Mouse (Mus musculus): ENCODE data around the gene Tnfsf13b. TPM values are rescaled to one million over a fixed set of nuclear protein-coding genes. Genes with fewer than 3 reads are reported as not detected.
A peak's percentile ranks its signal among the peaks of the same experiment; 100 is the strongest.

The Tnfsf13b gene
- polyA plus RNA-seq, 1 experiment from 2014 or later, result 0.61 TPM

GRCm38 (mm10) chr8:9978475-9979230 lies 27.6 kb upstream of the Tnfsf13b start:
- ATAC-seq, result no peak
- H3K4me1 ChIP-seq (ENCODE audit: control insufficient read depth, insufficient read depth, low read depth, low read length), result peaks cover 32% of the 10 kb centered on the region
- no peak overlapping the region for H3K27ac ChIP-seq (ENCODE audit: low read depth, low read length)

DNA sequence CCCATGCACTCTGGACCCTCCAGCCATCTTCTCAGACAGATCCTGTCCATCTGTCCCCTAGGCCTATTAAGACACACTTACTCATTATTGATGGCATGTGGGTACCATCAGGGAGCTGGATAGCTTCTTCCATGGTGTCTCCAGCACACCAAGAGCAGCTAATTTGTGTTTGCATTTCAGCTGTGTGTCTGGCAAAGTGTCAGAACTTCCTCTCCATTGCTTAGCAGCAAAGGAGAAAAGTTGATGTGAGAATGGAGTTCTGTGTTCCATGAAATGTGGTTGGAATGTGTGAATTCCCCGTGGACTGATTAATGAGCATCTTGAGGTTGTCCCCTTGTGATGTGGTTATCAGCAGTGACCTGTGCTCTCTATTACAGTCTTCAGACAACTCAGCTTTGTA lies 26.5 kb upstream of the Tnfsf13b start:
- Histone ChIP-seq H3K4me2 (ENCODE audit: low read length) (no peak overlapping the region), H3K36me3 (ENCODE audit: control insufficient read depth, insufficient read depth, low read length) (no peaks in the 10 kb centered on the region), H3K9me3 (ENCODE audit: control insufficient read depth, low read length) (no peaks in the 10 kb centered on the region), H3K4me3 (ENCODE audit: low read length) (no peak overlapping the region), H3K27me3 (replicated peaks; ENCODE audit: control insufficient read depth, insufficient read depth, low read length) (no peaks in the 10 kb centered on the region), H3K9ac (ENCODE audit: low read depth, low read length) (no peak overlapping the region), H3K4me1 (ENCODE audit: control insufficient read depth, insufficient read depth, low read depth, low read length) (peaks cover 32% of the 10 kb centered on the region), H3K27ac (ENCODE audit: low read depth, low read length) (no peak overlapping the region)
- WGBS, result 67% methylated on average over 1 of the region's 1 CpGs
- no peak for ATAC-seq

More at GRCm38 (mm10) chr8:9978475-9979230, 27.6 kb upstream of the Tnfsf13b start:
- WGBS, result 59% methylated on average over 18 of the region's 18 CpGs
- no peaks in the 10 kb centered on the region for H3K27me3 ChIP-seq (replicated peaks; ENCODE audit: control insufficient read depth, insufficient read depth, low read length)
- H3K9me3 ChIP-seq (ENCODE audit: control insufficient read depth, low read length), result no peaks in the 10 kb centered on the region
- H3K36me3 ChIP-seq (ENCODE audit: control insufficient read depth, insufficient read depth, low read length), result no peaks in the 10 kb centered on the region
- H3K9ac ChIP-seq (ENCODE audit: low read depth, low read length), result peak overlapping the region; percentile 91
- peak overlapping the region; percentile 64 for H3K4me2 ChIP-seq (ENCODE audit: low read length)
- H3K4me3 ChIP-seq (ENCODE audit: low read length), result peak overlapping the region; percentile 93

DNA sequence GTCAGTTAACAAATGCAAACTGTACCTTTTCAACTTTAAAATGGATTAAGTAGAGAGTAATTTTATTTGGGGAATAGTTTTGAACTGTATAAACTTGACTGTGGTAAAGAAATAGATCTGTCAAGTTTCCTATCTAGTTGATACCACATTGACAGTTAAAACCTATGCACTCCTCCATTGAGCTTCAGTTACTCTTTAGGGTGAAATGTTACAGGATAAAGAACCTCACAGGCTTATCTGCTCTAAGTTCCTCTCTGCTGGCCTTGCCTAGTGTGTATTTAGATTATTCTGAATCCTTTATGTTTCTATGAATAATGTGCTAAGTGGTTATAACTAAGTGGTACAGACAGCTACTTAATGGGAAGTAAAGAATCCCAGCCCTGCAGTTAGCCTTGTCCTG lies 26.1 kb upstream of the Tnfsf13b start:
- Histone ChIP-seq H3K4me1 (ENCODE audit: control insufficient read depth, insufficient read depth, low read depth, low read length) (peaks cover 29% of the 10 kb centered on the region), H3K27ac (ENCODE audit: low read depth, low read length) (no peak overlapping the region), H3K27me3 (replicated peaks; ENCODE audit: control insufficient read depth, insufficient read depth, low read length) (no peaks in the 10 kb centered on the region), H3K9me3 (ENCODE audit: control insufficient read depth, low read length) (no peaks in the 10 kb centered on the region), H3K4me3 (ENCODE audit: low read length) (no peak overlapping the region), H3K4me2 (ENCODE audit: low read length) (no peak overlapping the region), H3K36me3 (ENCODE audit: control insufficient read depth, insufficient read depth, low read length) (no peaks in the 10 kb centered on the region), H3K9ac (ENCODE audit: low read depth, low read length) (no peak overlapping the region)
- ATAC-seq, result no peak

DNA sequence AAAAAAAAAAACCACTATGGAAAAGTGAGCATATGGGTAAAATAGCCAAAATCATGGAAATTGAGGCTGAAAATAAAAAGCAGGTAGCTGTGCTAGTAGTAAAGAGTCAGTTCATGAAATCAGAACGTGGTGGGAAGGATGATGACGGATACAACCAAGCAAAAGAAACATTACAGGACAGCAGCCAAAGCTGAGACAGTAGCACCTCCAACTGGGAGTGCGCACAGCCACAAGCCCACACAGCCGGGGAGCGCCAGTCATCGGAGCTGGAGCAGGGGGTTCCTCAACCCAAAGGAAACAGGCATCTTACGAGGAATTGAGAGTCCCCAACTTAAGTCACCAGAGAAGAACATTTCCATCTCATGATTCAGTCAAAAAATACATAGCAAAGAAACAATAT lies 2.2 kb upstream of the Tnfsf13b start:
- H3K36me3 ChIP-seq (ENCODE audit: control insufficient read depth, insufficient read depth, low read length), result no peaks in the 10 kb centered on the region
- 72% methylated on average over 7 of the region's 7 CpGs for WGBS
- H3K9ac ChIP-seq (ENCODE audit: low read depth, low read length), result no peak overlapping the region
- no peak overlapping the region for H3K4me3 ChIP-seq (ENCODE audit: low read length)
- ATAC-seq, result no peak
- no peak overlapping the region for H3K27ac ChIP-seq (ENCODE audit: low read depth, low read length)
- H3K4me1 ChIP-seq (ENCODE audit: control insufficient read depth, insufficient read depth, low read depth, low read length), result peaks cover 7% of the 10 kb centered on the region
- no peaks in the 10 kb centered on the region for H3K9me3 ChIP-seq (ENCODE audit: control insufficient read depth, low read length)
- no peaks in the 10 kb centered on the region for H3K27me3 ChIP-seq (replicated peaks; ENCODE audit: control insufficient read depth, insufficient read depth, low read length)
- no peak overlapping the region for H3K4me2 ChIP-seq (ENCODE audit: low read length)

DNA sequence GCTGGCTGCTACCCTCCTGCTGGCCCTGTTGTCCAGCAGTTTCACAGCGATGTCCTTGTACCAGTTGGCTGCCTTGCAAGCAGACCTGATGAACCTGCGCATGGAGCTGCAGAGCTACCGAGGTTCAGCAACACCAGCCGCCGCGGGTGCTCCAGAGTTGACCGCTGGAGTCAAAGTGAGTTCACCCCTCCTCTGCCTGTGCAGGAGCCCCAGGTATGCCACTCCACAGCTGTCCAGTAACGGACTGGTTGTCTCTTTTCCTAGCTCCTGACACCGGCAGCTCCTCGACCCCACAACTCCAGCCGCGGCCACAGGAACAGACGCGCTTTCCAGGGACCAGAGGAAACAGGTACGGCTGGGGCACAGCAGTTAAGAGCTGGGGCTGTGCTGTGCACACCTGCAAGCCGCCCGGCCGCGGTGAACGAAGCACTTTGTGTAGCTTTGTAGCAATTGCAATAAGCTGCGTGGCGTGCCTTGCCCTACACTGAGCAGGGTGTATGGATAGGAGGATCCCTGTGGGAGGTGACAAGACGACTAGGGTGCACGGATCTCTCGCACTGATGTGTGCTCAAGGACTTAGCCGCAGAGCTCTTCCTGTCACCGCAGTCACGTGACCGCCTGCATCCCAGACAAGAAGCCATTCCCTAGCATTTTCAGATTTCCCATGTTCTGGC lies 856 bp downstream of the Tnfsf13b start:
- H3K4me3 ChIP-seq (ENCODE audit: low read length), result peak overlapping the region; percentile 42
- H3K4me2 ChIP-seq (ENCODE audit: low read length), result peak overlapping the region; percentile 73
- H3K9ac ChIP-seq (ENCODE audit: low read depth, low read length), result peak overlapping the region; percentile 60
- no peak overlapping the region for H3K27ac ChIP-seq (ENCODE audit: low read depth, low read length)
- H3K9me3 ChIP-seq (ENCODE audit: control insufficient read depth, low read length), result no peaks in the 10 kb centered on the region
- peaks cover 7% of the 10 kb centered on the region for H3K4me1 ChIP-seq (ENCODE audit: control insufficient read depth, insufficient read depth, low read depth, low read length)
- ATAC-seq, result peak; percentile 78
- H3K27me3 ChIP-seq (replicated peaks; ENCODE audit: control insufficient read depth, insufficient read depth, low read length), result no peaks in the 10 kb centered on the region
- WGBS, result 3% methylated on average over 29 of the region's 29 CpGs
- no peaks in the 10 kb centered on the region for H3K36me3 ChIP-seq (ENCODE audit: control insufficient read depth, insufficient read depth, low read length)

DNA sequence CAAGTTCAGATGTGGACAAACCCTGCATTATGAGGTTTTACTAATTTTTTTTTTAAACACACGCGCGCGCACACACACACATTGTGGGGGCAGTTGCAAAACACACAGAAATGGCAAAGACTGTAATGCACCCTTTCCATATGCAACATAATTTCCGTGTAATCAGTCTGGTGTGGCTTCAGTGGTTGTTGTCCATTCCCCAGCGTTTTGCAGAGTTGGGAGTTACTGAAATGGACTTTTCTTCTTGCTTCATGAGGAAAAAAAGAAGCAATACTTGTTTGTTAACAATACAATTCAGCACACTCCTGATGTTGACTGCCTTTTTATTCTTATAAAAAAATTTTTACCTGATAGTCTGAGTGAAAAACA lies 1.4 kb downstream of the Tnfsf13b start:
- Histone ChIP-seq H3K4me2 (ENCODE audit: low read length) (peak overlapping the region; percentile 73), H3K4me1 (ENCODE audit: control insufficient read depth, insufficient read depth, low read depth, low read length) (peaks cover 7% of the 10 kb centered on the region), H3K27ac (ENCODE audit: low read depth, low read length) (no peak overlapping the region), H3K9ac (ENCODE audit: low read depth, low read length) (peak overlapping the region; percentile 60; the same call in 1 of the 2 replicates), H3K36me3 (ENCODE audit: control insufficient read depth, insufficient read depth, low read length) (no peaks in the 10 kb centered on the region), H3K9me3 (ENCODE audit: control insufficient read depth, low read length) (no peaks in the 10 kb centered on the region), H3K4me3 (ENCODE audit: low read length) (peak overlapping the region; percentile 42), H3K27me3 (replicated peaks; ENCODE audit: control insufficient read depth, insufficient read depth, low read length) (no peaks in the 10 kb centered on the region)
- ATAC-seq, result no peak
- 44% methylated on average over 6 of the region's 6 CpGs for WGBS

DNA sequence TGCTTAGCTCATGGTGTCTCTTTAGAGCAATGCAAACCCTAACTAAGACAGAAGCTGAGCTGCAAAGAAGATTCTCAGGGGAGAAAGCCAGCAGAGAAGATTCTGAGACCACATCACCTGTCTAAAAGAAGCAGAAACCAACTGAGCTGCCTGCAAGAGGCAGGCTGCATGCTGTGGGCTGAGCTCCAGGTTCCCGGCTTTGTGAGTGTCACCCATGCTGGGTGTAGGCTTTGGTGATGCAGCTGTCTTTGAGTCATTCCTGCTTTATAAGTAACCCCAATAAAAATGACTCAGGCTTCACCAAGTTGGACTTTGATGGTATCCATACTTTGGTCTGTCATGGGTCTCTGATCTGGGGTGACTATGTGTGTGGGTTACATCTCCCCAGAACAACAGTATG lies 10.0 kb downstream of the Tnfsf13b start:
- no peaks in the 10 kb centered on the region for H3K4me1 ChIP-seq (ENCODE audit: control insufficient read depth, insufficient read depth, low read depth, low read length)
- no peaks in the 10 kb centered on the region for H3K27me3 ChIP-seq (replicated peaks; ENCODE audit: control insufficient read depth, insufficient read depth, low read length)
- H3K9ac ChIP-seq (ENCODE audit: low read depth, low read length), result no peak overlapping the region
- no peak overlapping the region for H3K4me2 ChIP-seq (ENCODE audit: low read length)
- WGBS, result 64% methylated on average over 1 of the region's 1 CpGs
- no peak for ATAC-seq
- no peaks in the 10 kb centered on the region for H3K36me3 ChIP-seq (ENCODE audit: control insufficient read depth, insufficient read depth, low read length)
- H3K27ac ChIP-seq (ENCODE audit: low read depth, low read length), result no peak overlapping the region
- H3K4me3 ChIP-seq (ENCODE audit: low read length), result no peak overlapping the region
- H3K9me3 ChIP-seq (ENCODE audit: control insufficient read depth, low read length), result no peaks in the 10 kb centered on the region

GRCm38 (mm10) chr8:10017231-10017630 lies 11.0 kb downstream of the Tnfsf13b start:
- Histone ChIP-seq H3K4me1 (ENCODE audit: control insufficient read depth, insufficient read depth, low read depth, low read length) (no peaks in the 10 kb centered on the region), H3K4me2 (ENCODE audit: low read length) (no peak overlapping the region), H3K27me3 (replicated peaks; ENCODE audit: control insufficient read depth, insufficient read depth, low read length) (no peaks in the 10 kb centered on the region), H3K36me3 (ENCODE audit: control insufficient read depth, insufficient read depth, low read length) (no peaks in the 10 kb centered on the region), H3K27ac (ENCODE audit: low read depth, low read length) (no peak overlapping the region), H3K9ac (ENCODE audit: low read depth, low read length) (no peak overlapping the region), H3K4me3 (ENCODE audit: low read length) (no peak overlapping the region), H3K9me3 (ENCODE audit: control insufficient read depth, low read length) (no peaks in the 10 kb centered on the region)
- WGBS, result 56% methylated on average over 3 of the region's 3 CpGs
- no peak for ATAC-seq

- no peak for ATAC-seq
- Histone ChIP-seq H3K9ac (ENCODE audit: low read depth, low read length) (no peak overlapping the region), H3K4me1 (ENCODE audit: control insufficient read depth, insufficient read depth, low read depth, low read length) (no peaks in the 10 kb centered on the region), H3K36me3 (ENCODE audit: control insufficient read depth, insufficient read depth, low read length) (no peaks in the 10 kb centered on the region), H3K4me3 (ENCODE audit: low read length) (no peak overlapping the region), H3K4me2 (ENCODE audit: low read length) (no peak overlapping the region), H3K9me3 (ENCODE audit: control insufficient read depth, low read length) (no peaks in the 10 kb centered on the region), H3K27ac (ENCODE audit: low read depth, low read length) (no peak overlapping the region), H3K27me3 (replicated peaks; ENCODE audit: control insufficient read depth, insufficient read depth, low read length) (no peaks in the 10 kb centered on the region)
- WGBS, result 72% methylated on average over 8 of the region's 8 CpGs
These were observed 24.2 kb downstream of the Tnfsf13b start for GRCm38 (mm10) chr8:10030320-10031060.

Data from hindbrain, embryonic 16.5 days (tissue).